Mouse (Mus musculus) thymus, adult 2 months (tissue): ENCODE data around the gene Pigt. TPM values are rescaled to one million over a fixed set of nuclear protein-coding genes. Genes with fewer than 3 reads are reported as not detected.

Experiments used
- DNase-seq: peaks from one replicate; pipeline ENCODE4 v3.0.0; 2021
- H3K27ac ChIP-seq: fragments of 200-500 bp; 2 replicates; pipeline ENCODE4 v1.5.1; 2012; ENCODE audit warnings: low read length, control low read depth; ENCODE audit not compliant: control insufficient read depth, insufficient read depth
- H3K27me3 ChIP-seq: fragments of 200-500 bp; 2 replicates; pipeline ENCODE4 v1.6.1; 2012; ENCODE audit warnings: mild to moderate bottlenecking, low read length, moderate library complexity, mixed read lengths; ENCODE audit not compliant: control insufficient read depth, insufficient read depth
- H3K36me3 ChIP-seq: fragments of 200-500 bp; 2 replicates; pipeline ENCODE4 v1.6.1; 2012; ENCODE audit warnings: mild to moderate bottlenecking, low read length, moderate library complexity; ENCODE audit not compliant: control insufficient read depth, insufficient read depth
- H3K4me1 ChIP-seq: fragments of 200-500 bp; replicated peaks from 2 replicates; pipeline ENCODE4 v1.6.1; 2012; ENCODE audit warnings: low read length; ENCODE audit not compliant: control insufficient read depth, insufficient read depth
- H3K4me3 ChIP-seq: fragments of 200-500 bp; 2 replicates; pipeline ENCODE4 v1.5.1; 2012; ENCODE audit warnings: mild to moderate bottlenecking, low read length, control low read depth, moderate library complexity; ENCODE audit not compliant: control insufficient read depth, insufficient read depth
- CTCF ChIP-seq: fragments of 200-500 bp; IDR thresholded peaks from 2 replicates; pipeline ENCODE4 v1.5.1; 2012; ENCODE audit warnings: mild to moderate bottlenecking, control low read depth, low read length, moderate library complexity, borderline replicate concordance; ENCODE audit not compliant: control insufficient read depth, poor library complexity, insufficient read depth; ENCODE audit errors: extremely low read depth
- POLR2A ChIP-seq: fragments of 200-500 bp; IDR thresholded peaks from 2 replicates; pipeline ENCODE4 v1.6.1; 2012; ENCODE audit warnings: mild to moderate bottlenecking, low read length, control low read depth, moderate library complexity; ENCODE audit not compliant: control insufficient read depth, poor library complexity, insufficient read depth; ENCODE audit errors: extremely low read depth
- WGBS: fragments of 180-500 bp; shearing (Covaris S2); methylation state at CpG from one replicate; pipeline ENCODE4 v1.1.7; 2018; 5-methylcytosine and 5-hydroxymethylcytosine counted together
- polyA plus RNA-seq: library from polyadenylated mRNA; depleted of rRNA; stranded (reverse); fragments of >200 nt; gene quantifications from 2 replicates; pipeline ENCODE4 v1.2.3, GENCODE M21; 2012

The Pigt gene
- polyA plus RNA-seq, 1 experiment: 146 TPM

- H3K4me1 ChIP-seq: peaks cover 5% of the 10 kb centered on the region
- TF ChIP-seq POLR2A (no peak), CTCF (no peak)
- WGBS: 1% methylated on average over 83 of the region's 90 CpGs
- H3K36me3 ChIP-seq: no peaks in the 10 kb centered on the region
- peak; percentile 7 for DNase-seq
- H3K27ac ChIP-seq: no peak overlapping the region
- peaks cover 14% of the 10 kb centered on the region; the same call in 1 of the 2 replicates for H3K27me3 ChIP-seq
- peak overlapping the region; percentile 46 for H3K4me3 ChIP-seq
These were observed 10.8 kb upstream of the Pigt start for GRCm38 (mm10) chr2:164486258-164487114.

GRCm38 (mm10) chr2:164487115-164487527 lies 10.2 kb upstream of the Pigt start:
- 24% methylated on average over 11 of the region's 11 CpGs for WGBS
- Histone ChIP-seq H3K4me1 (peaks cover 5% of the 10 kb centered on the region), H3K4me3 (peak overlapping the region; percentile 46; the same call in 1 of the 2 replicates), H3K27ac (no peak overlapping the region), H3K36me3 (no peaks in the 10 kb centered on the region), H3K27me3 (peaks cover 14% of the 10 kb centered on the region; the same call in 1 of the 2 replicates)
- no peak for DNase-seq
- TF ChIP-seq POLR2A (no peak), CTCF (no peak)

GRCm38 (mm10) chr2:164487812-164488211 lies 9.5 kb upstream of the Pigt start:
- DNase-seq: no peak
- no peak overlapping the region for H3K4me3 ChIP-seq
- no peak overlapping the region for H3K27ac ChIP-seq
- peaks cover 5% of the 10 kb centered on the region for H3K4me1 ChIP-seq
- WGBS: 89% methylated on average over 9 of the region's 9 CpGs
- H3K27me3 ChIP-seq: peaks cover 14% of the 10 kb centered on the region; the same call in 1 of the 2 replicates
- no peak for TF ChIP-seq CTCF
- TF ChIP-seq POLR2A: no peak
- no peaks in the 10 kb centered on the region for H3K36me3 ChIP-seq

- DNase-seq: no peak
- 80% methylated on average over 2 of the region's 2 CpGs for WGBS
- no peak overlapping the region for H3K27ac ChIP-seq
- H3K4me1 ChIP-seq: peaks cover 6% of the 10 kb centered on the region
- no peak overlapping the region for H3K4me3 ChIP-seq
- TF ChIP-seq POLR2A (no peak), CTCF (no peak)
- H3K36me3 ChIP-seq: no peaks in the 10 kb centered on the region
- H3K27me3 ChIP-seq: no peaks in the 10 kb centered on the region
These were observed 3.2 kb upstream of the Pigt start for GRCm38 (mm10) chr2:164494126-164494525.

- Histone ChIP-seq H3K4me3 (no peak overlapping the region), H3K27me3 (no peaks in the 10 kb centered on the region), H3K27ac (no peak overlapping the region), H3K36me3 (peaks cover 14% of the 10 kb centered on the region; the same call in 1 of the 2 replicates), H3K4me1 (peaks cover 6% of the 10 kb centered on the region)
- DNase-seq: no peak
- TF ChIP-seq CTCF (no peak), POLR2A (no peak)
- 2% methylated on average over 1 of the region's 1 CpGs for WGBS
These were observed 989 bp upstream of the Pigt start for GRCm38 (mm10) chr2:164496331-164496730.

GRCm38 (mm10) chr2:164497691-164498268 lies 460 bp downstream of the Pigt start:
- DNase-seq: no peak
- Histone ChIP-seq H3K27me3 (no peaks in the 10 kb centered on the region), H3K27ac (no peak overlapping the region), H3K4me1 (peaks cover 6% of the 10 kb centered on the region), H3K36me3 (peaks cover 24% of the 10 kb centered on the region), H3K4me3 (peak overlapping the region; percentile 95)
- whole genome bisulfite sequencing: 8% methylated on average over 21 of the region's 21 CpGs
- TF ChIP-seq CTCF: no peak
- TF ChIP-seq POLR2A: no peak

- DNase-seq: no peak
- Histone ChIP-seq H3K4me3 (no peak overlapping the region), H3K27me3 (no peaks in the 10 kb centered on the region), H3K4me1 (peaks cover 6% of the 10 kb centered on the region), H3K36me3 (peaks cover 40% of the 10 kb centered on the region), H3K27ac (no peak overlapping the region)
- no peak for TF ChIP-seq POLR2A
- no peak for TF ChIP-seq CTCF
- 97% methylated on average over 5 of the region's 5 CpGs for WGBS
These were observed 2.0 kb downstream of the Pigt start for GRCm38 (mm10) chr2:164499317-164499716.
